Comparison of ENCODE assay signal across 12 mouse cellular contexts in genomic region chr14:62034664-62035063, GRCm38 (mm10).
DNase-seq lines count a peak whose midpoint lies in the region; ATAC-seq lines count a peak whose summit lies in the region.
"Had no signal": no experiment of that assay in that cellular context is flagged by ENCODE, and none has a peak within 500 bp of the region (broad histone marks: within the 10 kb centered on the region; RNA-seq: fewer than 3 reads in every experiment).

No protein-coding gene starts in this region.

- no peak overlapping the region for H3K9ac ChIP-seq in hindbrain, embryonic 13.5 days
- no peak overlapping the region for H3K9ac ChIP-seq in hindbrain, embryonic 14.5 days
- H3K9ac ChIP-seq in midbrain, embryonic 16.5 days (ENCODE audit: low read depth, low read length): no peak overlapping the region
- no peak overlapping the region for H3K9ac ChIP-seq in heart, embryonic 11.5 days (ENCODE audit: low read depth, low read length)
- H3K9ac ChIP-seq: embryonic facial prominence, embryonic 15.5 days; stomach, embryonic 15.5 days had no signal

- no peaks in the 10 kb centered on the region for H3K9me3 ChIP-seq in hindbrain, embryonic 10.5 days
- no peaks in the 10 kb centered on the region for H3K9me3 ChIP-seq in hindbrain, embryonic 13.5 days
- no peaks in the 10 kb centered on the region for H3K9me3 ChIP-seq in hindbrain, embryonic 14.5 days (ENCODE audit: control insufficient read depth, low read length)
- no peaks in the 10 kb centered on the region for H3K9me3 ChIP-seq in midbrain, embryonic 16.5 days (replicated peaks; ENCODE audit: control insufficient read depth, low read length, poor library complexity, severe bottlenecking)
- no peaks in the 10 kb centered on the region for H3K9me3 ChIP-seq in heart, embryonic 11.5 days (replicated peaks; ENCODE audit: control insufficient read depth, low read length)
- H3K9me3 ChIP-seq: embryonic facial prominence, embryonic 15.5 days; stomach, embryonic 15.5 days had no signal

- no peaks in the 10 kb centered on the region for H3K27me3 ChIP-seq in hindbrain, embryonic 10.5 days (ENCODE audit: insufficient read depth, poor library complexity, severe bottlenecking)
- 0 out of 2 replicates have a peak, but pooled peaks cover 2% of the 10 kb centered on the region for H3K27me3 ChIP-seq in hindbrain, embryonic 13.5 days
- H3K27me3 ChIP-seq in hindbrain, embryonic 14.5 days (ENCODE audit: control insufficient read depth, insufficient read depth, low read length): no peaks in the 10 kb centered on the region
- H3K27me3 ChIP-seq in midbrain, embryonic 16.5 days (ENCODE audit: control insufficient read depth, insufficient read depth, low read depth, low read length): no peaks in the 10 kb centered on the region
- no peaks in the 10 kb centered on the region for H3K27me3 ChIP-seq in heart, embryonic 11.5 days (ENCODE audit: control insufficient read depth, insufficient read depth, low read length)
- H3K27me3 ChIP-seq: embryonic facial prominence, embryonic 15.5 days; Patski; stomach, embryonic 15.5 days had no signal

- 38% methylated on average over 4 of the region's 4 CpGs for WGBS in hindbrain, embryonic 10.5 days
- WGBS in hindbrain, embryonic 13.5 days: 17% methylated on average over 4 of the region's 4 CpGs
- WGBS in hindbrain, embryonic 14.5 days: 23% methylated on average over 4 of the region's 4 CpGs
- WGBS in midbrain, embryonic 16.5 days: 11% methylated on average over 4 of the region's 4 CpGs
- WGBS in heart, embryonic 11.5 days (ENCODE audit: insufficient replicate concordance): 68% methylated on average over 4 of the region's 4 CpGs

- H3K36me3 ChIP-seq in hindbrain, embryonic 10.5 days: no peaks in the 10 kb centered on the region
- no peaks in the 10 kb centered on the region for H3K36me3 ChIP-seq in hindbrain, embryonic 13.5 days
- no peaks in the 10 kb centered on the region for H3K36me3 ChIP-seq in hindbrain, embryonic 14.5 days (replicated peaks; ENCODE audit: control insufficient read depth, insufficient read depth)
- no peaks in the 10 kb centered on the region for H3K36me3 ChIP-seq in midbrain, embryonic 16.5 days (ENCODE audit: control insufficient read depth, insufficient read depth, low read length)
- no peaks in the 10 kb centered on the region for H3K36me3 ChIP-seq in heart, embryonic 11.5 days (ENCODE audit: control insufficient read depth, insufficient read depth, low read length)
- H3K36me3 ChIP-seq: embryonic facial prominence, embryonic 15.5 days; stomach, embryonic 15.5 days had no signal

- ATAC-seq in hindbrain, embryonic 13.5 days (ENCODE audit: low FRiP score): no peak; the same call in 1 of the 2 replicates
- ATAC-seq in hindbrain, embryonic 14.5 days (ENCODE audit: low FRiP score): peak; percentile 76; the same call in 1 of the 2 replicates
- ATAC-seq in midbrain, embryonic 16.5 days: peak; percentile 80
- no peak for ATAC-seq in heart, embryonic 11.5 days (replicated peaks; ENCODE audit: insufficient number of reproducible peaks, low FRiP score, low TSS enrichment)
- ATAC-seq: Patski had no signal

- H3K4me3 ChIP-seq in hindbrain, embryonic 10.5 days: no peak overlapping the region
- no peak overlapping the region for H3K4me3 ChIP-seq in hindbrain, embryonic 13.5 days
- H3K4me3 ChIP-seq in hindbrain, embryonic 14.5 days (replicated peaks; ENCODE audit: low read length): no peak overlapping the region
- H3K4me3 ChIP-seq in midbrain, embryonic 16.5 days (ENCODE audit: low read depth, low read length): no peak overlapping the region
- no peak overlapping the region for H3K4me3 ChIP-seq in heart, embryonic 11.5 days (ENCODE audit: low read depth, low read length)
- H3K4me3 ChIP-seq: embryonic facial prominence, embryonic 15.5 days; stomach, embryonic 15.5 days had no signal

- H3K27ac ChIP-seq in hindbrain, embryonic 10.5 days: peak overlapping the region; percentile 23; the same call in 1 of the 2 replicates
- no peak overlapping the region for H3K27ac ChIP-seq in hindbrain, embryonic 13.5 days
- no peak overlapping the region for H3K27ac ChIP-seq in hindbrain, embryonic 14.5 days
- H3K27ac ChIP-seq in midbrain, embryonic 16.5 days (ENCODE audit: low read length): no peak overlapping the region
- H3K27ac ChIP-seq in heart, embryonic 11.5 days (ENCODE audit: low read depth, low read length): no peak overlapping the region
- H3K27ac ChIP-seq: embryonic facial prominence, embryonic 15.5 days; stomach, embryonic 15.5 days had no signal

- DNase-seq in hindbrain, embryonic 10.5 days (ENCODE audit: low spot score): peak; percentile 23
- DNase-seq in brain, adult 2 months (ENCODE audit: low read depth, low spot score): peak; percentile 54
- DNase-seq in hindbrain, embryonic 14.5 days (ENCODE audit: low spot score): peak; percentile 25
- no peak for DNase-seq in spleen, postnatal 14 days (ENCODE audit: low spot score in 2 of 2)
- DNase-seq in kidney, postnatal 4 days: no peak
- DNase-seq: lung, postnatal 14 days had no signal

- H3K4me2 ChIP-seq in hindbrain, embryonic 13.5 days: no peak overlapping the region
- H3K4me2 ChIP-seq in hindbrain, embryonic 14.5 days (replicated peaks): no peak overlapping the region
- no peak overlapping the region for H3K4me2 ChIP-seq in midbrain, embryonic 16.5 days (ENCODE audit: low read length)
- H3K4me2 ChIP-seq in heart, embryonic 11.5 days: no peak overlapping the region
- H3K4me2 ChIP-seq: embryonic facial prominence, embryonic 15.5 days; stomach, embryonic 15.5 days had no signal

- H3K4me1 ChIP-seq in hindbrain, embryonic 10.5 days (replicated peaks): peaks cover 3% of the 10 kb centered on the region; the same call in 1 of the 2 replicates
- H3K4me1 ChIP-seq in hindbrain, embryonic 13.5 days (replicated peaks): peaks cover 4% of the 10 kb centered on the region
- H3K4me1 ChIP-seq in hindbrain, embryonic 14.5 days (replicated peaks; ENCODE audit: control insufficient read depth, insufficient read depth, low read length): no peaks in the 10 kb centered on the region
- H3K4me1 ChIP-seq in midbrain, embryonic 16.5 days (ENCODE audit: control insufficient read depth, insufficient read depth, low read length): peaks cover 3% of the 10 kb centered on the region; the same call in 1 of the 2 replicates
- no peaks in the 10 kb centered on the region for H3K4me1 ChIP-seq in heart, embryonic 11.5 days (ENCODE audit: control insufficient read depth, insufficient read depth, low read length)
- H3K4me1 ChIP-seq: stomach, embryonic 15.5 days had no signal

Comparison
In these comparisons a context has a peak if more than half of its experiments do, and no peak if none do; other contexts are left out.
1. ATAC-seq: peak in hindbrain, embryonic 14.5 days (single experiment) and midbrain, embryonic 16.5 days (single experiment); none in hindbrain, embryonic 13.5 days (single experiment) and heart, embryonic 11.5 days (single experiment).
2. DNase-seq: peak in hindbrain, embryonic 10.5 days (single experiment), brain, adult 2 months (single experiment) and hindbrain, embryonic 14.5 days (single experiment); none in spleen, postnatal 14 days (0 of 2) and kidney, postnatal 4 days (0 of 2).